Mouse (Mus musculus) large intestine, adult 2 months (tissue): Measurements from ENCODE around the gene Hectd1. TPM values are rescaled to one million over a fixed set of nuclear protein-coding genes. Genes with fewer than 3 reads are reported as not detected.

ENCODE experiments used
- DNase-seq: peaks from one replicate; pipeline ENCODE4 v3.0.0-alpha.2; 2012; ENCODE audit warnings: low read depth, low spot score
- WGBS: fragments of 180-500 bp; shearing (Covaris S2); methylation state at CpG from one replicate; pipeline ENCODE4 v1.1.7; 2018; 5-methylcytosine and 5-hydroxymethylcytosine counted together
- polyA plus RNA-seq: library from polyadenylated mRNA; depleted of rRNA; stranded (reverse); fragments of >200 nt; gene quantifications from 2 replicates; pipeline ENCODE4 v1.2.3, GENCODE M21; 2012; rRNA removed

Hectd1 gene
- 10.9 and 16.7 TPM in 2 replicates for polyA plus RNA-seq

DNA sequence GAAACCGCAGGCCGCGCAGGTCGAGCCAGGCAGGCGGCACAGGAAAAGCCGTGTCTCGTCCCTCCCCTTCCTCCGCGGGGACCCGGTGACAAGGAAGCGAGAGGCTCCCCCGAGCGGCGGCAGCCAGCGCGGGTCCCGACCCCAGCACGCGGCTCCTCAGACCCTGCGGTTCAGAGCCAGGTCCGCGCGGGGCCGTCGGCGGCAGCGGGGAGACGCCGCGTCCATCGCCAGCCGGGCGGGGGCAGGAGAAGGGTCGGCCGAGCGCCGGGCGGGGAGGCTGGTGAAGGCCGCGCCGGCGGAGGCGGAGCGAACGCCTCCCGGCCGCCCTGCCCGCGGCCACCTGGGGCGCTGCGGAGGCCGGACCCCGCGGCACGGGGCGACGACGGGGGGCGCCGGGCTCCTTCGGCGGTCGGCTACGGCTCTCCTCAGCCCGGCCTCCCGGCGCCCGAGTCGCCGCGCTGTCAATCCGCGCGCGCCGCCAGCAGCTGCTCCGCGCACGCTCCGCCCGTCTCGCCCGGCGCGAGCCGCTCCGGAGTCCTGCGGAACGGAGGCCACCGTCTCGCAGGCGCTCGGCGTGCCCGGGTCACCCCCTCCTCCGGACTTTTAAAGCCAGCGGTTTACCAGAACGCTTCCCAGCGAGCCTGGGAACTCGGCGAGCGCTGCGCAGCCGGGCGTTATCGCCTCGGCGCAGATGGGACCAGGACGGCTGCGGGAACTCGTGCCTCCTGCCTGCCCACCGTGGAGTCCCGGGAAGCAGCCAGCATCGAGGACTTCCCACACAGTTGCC lies at the start of gene Hectd1:
TSS of gene Hectd1 (minus strand) at position 247 of the 787 bp plus-strand sequence.
- no peak for DNase-seq
- WGBS = under 1% methylated on average over 101 of the region's 114 CpGs

DNA sequence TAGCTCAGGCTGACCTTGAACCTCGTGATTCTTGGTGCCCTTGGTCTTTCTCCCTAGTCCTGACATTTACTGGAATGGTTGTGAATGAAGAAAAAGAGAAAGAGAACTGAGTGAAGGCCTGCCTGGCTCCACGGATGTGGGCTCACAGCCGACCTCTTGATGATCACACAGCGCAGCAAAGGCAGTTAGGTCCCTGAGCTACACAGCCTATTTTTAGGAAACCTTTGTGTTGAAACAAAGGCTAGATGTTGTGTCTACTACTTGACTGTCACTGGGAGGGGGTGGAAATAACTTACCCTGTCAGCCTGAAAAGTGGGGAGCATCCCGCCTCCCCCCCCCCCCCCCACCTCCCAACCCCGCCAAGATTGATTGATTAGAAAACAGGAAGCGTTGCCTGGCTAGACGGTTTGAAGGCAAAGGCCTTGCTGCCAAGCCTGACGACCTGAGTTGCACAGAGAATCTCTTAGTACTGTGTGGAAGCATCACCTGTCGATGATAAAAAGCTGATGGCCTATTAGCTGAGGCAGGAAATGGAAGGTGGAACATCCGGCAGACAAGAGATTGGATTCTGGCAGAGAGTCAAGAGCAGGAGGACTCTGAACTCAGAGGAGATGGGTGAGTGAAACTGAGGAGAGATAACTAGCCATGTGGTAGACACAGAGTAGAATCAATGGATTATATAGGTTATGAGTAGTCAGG lies 42.3 kb upstream of the Hectd1 start:
- DNase-seq = no peak
- WGBS = 70% methylated on average over 11 of the region's 11 CpGs

DNA sequence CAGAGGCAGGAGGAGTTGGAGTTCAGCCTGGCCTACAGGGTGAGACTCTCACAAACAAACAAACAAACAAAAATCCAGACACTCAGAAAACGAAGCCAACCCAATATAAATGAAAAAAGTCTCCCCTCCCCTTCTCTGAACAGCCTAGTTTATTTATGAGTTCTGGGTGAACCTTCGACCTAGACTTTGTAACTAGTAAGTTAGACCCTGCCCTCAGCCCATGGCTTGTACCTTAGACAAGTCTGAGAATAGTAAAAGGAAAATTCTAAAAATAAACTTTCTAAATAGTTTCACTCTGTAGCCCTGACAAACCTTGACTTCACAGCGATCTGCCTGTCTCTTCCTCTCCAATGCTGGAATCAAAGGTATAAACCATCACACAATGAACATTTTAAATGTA lies 40.2 kb upstream of the Hectd1 start:
- WGBS = 61% methylated on average over 3 of the region's 3 CpGs
- DNase-seq = no peak

DNA sequence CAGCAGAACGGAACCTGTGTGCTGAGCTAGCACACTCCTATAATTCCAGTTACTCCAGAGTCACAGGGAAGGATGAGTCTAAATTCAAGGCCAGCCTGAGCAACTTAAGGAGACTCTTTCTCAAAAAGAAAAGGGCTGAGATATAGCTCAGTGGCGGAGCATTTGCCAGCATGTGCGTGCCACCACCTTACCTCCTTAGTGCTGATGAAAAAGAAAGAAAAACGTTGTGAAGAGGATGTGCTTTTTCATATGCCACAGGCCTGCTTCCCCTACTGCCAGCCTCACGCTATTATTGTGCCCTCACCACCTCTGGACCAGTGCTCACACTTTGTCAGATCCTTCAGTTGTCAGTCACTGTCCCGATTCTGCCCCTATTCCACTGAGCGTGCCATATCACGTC lies 37.7 kb upstream of the Hectd1 start:
- WGBS = 83% methylated on average over 8 of the region's 8 CpGs
- DNase-seq = no peak

DNA sequence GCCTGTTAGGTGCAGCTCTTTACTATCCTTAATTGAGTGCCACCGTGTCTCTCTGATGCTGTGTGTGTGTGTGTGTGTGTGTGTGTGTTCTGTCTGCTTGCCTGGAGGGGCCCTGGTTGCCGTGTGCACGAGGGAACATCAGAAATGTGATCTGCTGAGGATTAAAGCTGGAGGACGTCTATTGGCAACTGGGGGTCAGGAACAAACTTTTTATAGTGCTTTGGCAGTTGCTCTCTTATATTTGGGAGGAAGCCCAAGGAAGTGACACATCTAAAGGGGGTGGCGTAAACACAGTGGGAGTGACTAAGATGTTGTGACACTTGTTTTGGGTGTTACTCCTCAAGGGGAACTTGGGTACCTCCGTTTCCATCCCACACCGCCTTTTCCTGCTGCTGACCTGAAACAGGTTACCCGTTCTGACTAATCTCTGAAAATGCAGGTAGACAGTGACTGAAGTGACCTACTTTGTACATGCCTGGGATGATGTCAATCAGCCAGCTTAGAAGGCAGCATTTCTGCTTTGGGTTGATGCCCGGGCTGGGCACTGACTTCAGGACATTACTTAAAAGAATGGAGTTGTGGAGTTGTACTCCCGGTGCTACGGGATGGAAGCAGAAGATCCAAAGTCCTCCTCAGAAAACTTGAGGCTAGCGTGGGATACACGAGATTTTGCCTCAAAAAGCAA lies 37.0 kb upstream of the Hectd1 start:
- no peak for DNase-seq
- WGBS = 51% methylated on average over 13 of the region's 13 CpGs

DNA sequence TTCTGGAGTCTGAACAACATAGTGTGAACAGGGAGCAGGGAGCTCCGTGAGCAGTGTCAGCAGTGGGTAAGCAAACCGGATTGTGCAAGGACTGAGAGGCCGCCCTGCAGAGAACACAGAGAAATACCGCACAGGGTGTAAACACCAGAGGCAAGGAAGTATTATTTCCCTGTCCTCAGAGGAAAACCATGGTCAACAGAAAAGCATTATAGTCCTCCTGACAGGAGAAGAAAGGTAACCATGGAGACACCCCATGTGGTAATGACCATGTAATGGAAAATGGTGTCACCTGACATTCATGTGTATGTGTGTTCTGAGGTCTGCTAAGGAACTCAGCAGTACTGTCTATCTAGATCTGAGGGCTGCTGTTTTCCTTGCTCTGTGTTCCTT lies 36.4 kb upstream of the Hectd1 start:
- DNase-seq = no peak
- WGBS = 8% methylated on average over 4 of the region's 4 CpGs

DNA sequence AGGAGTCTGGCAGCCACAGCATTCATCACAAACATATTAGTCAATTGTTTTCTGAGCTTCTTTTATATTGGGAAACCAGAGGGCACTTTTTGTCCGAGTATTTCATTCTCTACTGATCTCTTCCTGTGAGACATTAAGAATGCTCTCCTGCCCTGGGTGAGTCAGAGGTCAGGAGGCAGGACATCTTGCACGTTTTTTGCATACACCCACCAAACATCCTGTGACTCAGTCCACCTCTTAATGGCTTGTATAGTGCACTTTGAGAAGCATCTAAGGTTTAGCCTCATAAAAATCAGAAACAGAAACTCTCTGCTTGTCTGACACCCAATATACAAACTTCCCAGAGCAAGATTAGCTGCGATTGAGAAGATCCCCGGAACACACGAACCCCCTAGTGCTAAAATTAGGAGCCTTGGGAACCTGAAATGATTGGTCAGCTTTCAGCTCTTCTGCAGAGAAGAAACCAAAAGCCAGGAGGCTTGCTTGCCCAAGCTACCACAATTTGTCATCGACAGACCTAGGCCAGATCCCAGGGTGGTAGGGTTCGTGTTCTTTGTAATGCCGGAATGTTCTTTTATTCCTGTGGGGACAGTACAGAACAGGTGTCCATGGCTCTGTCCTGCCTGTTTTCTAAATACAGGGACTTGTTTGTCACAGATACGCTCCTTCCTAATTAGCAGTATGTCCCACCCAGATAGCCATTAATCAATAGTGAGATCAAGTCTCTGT lies 35.9 kb upstream of the Hectd1 start:
- DNase-seq = no peak
- 33% methylated on average over 9 of the region's 9 CpGs for WGBS

DNA sequence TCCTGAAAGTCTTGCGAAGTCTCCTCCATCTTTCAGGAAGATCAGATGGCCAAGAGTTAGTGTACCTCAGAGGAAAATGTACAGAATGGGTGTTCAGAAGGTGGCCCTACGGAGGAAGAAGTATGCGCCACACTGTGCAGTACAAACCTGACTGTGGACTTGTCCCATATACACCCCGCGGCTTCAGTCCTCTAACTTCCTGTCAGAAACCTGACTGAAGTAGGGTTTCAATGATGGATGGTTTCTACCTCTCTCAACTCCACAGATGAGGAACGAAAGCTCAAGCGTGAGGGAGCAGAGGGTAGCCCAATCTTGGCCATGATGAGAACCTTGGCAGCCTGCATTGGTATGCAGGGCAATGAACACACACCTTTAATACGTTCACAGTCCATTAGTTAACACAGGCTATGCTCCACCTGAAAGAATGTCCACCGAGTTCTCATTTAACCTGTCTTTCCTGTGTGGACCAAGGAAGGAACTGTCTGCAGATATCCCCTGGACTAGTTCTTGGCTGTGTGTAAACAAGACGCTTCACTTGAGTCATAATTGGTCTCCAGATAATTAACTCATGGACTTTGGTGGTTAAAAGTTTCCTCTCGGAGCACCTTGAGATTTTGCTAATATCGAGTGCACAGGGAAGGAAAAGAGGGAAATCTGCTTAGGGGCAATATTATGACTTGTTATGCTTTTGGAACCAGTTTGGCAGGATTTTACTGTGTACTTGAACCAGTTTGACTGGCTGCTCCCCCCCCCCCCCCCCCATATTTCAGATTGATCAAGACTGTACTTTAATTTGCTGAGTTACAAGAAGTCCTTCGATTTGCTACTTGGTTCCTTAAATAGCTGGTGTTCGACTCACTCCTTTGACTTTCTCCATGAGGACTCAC lies 34.0 kb upstream of the Hectd1 start:
- DNase-seq = no peak

DNA sequence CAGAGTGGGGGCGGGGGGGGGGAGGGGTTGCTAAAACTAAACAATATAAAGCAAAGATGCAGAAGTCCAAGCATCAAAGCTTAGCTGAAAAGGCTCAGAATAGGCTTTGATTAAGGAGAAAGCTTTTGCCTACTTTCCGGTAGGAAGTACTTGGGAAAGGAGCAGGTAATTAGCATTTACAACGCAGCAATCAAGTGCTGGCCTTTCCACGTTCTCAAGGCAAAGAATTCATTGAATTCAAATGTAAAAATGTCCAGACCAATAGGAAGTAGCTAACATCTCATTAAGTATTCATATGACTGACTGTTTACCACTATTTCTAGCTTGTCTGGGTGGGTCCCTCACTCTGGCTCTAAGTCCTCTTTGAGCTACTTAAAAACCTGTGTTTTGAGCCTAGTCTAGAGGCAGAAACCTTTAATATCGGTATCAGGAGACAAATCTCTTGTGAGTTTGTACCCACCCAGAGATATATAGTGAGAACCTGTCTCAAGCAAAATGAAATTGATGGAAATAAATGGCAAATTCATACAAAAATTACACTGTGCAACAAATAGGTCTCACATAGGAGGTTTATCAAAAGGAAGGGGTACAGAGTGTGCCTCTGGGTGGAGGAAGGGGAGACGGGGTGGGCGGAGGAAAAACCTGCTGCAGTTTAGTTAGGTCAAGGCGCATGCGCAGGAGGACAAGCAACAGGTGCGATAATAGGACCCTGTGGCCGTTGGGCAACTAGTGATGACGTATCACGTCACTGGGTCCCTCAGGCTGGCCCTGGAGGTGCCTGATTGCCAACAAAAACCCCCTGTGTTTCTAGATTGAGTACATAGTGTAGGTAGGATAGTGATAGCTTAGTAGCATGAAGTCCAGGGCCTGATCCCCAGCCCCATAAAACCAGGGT lies 29.0 kb upstream of the Hectd1 start:
- WGBS = 76% methylated on average over 13 of the region's 13 CpGs
- no peak for DNase-seq

More for the DNA sequence above, 34.0 kb upstream of the Hectd1 start:
- WGBS = 54% methylated on average over 14 of the region's 14 CpGs

DNA sequence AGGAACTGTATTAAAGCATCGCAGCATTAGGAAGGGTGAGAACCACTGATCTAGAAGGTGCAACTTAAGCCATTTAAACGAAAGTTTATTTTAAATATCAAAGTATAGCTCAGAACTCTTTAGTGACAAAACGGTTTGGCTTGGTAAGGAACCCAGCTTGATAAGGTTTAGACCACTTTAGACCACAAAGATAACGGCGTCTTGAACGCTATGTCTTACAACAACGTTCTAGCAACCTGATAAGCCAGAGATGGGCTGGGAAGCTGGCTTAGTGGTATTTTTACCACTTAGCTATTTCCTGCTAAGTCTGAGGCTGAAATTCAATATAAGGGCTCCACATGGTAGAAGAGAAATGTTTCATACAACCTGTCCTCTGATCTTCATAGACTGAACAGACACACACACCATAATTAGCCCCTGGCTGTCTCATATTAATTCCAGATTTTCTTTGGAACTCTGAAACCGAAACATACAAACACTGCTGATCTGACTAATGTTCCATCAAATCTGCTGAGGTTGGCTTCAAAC lies 27.5 kb upstream of the Hectd1 start:
- no peak for DNase-seq
- 85% methylated on average over 8 of the region's 8 CpGs for WGBS

DNA sequence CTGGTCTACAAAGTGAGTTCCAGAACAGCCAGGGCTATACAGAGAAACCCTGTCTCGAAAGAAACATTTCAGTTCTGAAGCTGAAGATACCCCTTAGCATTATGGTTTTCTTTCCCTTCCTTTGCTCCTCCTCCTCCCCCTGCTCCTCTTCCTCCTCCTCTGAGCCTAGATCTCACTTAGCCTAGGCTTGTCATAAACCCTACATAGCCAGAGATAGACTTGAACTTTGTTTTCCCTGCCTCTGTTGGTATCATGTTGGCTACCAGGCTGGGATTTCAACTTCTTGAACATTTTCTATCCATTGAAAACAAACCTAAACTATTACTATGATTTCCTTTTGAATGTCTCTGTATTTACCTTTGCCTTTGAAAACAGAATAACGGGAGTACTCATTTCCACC lies 26.5 kb upstream of the Hectd1 start:
- DNase-seq = no peak
- WGBS = 92% methylated on average over 2 of the region's 2 CpGs

DNA sequence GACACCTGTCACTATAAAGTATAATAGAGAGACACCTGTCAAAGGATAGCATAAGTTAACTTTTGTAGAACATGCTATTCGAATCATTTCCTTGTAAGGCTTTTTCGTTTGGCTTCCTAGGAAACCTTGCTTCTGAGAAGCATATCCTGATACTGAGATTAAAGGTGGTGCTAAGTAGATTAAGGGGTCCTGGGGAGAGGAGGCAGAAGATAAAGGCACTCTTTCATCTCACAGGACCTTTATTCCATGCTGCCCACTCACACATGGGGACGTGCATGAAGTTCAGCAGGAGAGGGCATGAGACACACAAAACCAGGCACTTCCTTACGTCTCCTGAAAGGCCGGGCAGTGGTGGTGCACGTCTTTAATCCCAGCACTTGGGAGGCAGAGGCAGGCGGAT lies 26.1 kb upstream of the Hectd1 start:
- WGBS = 80% methylated on average over 7 of the region's 7 CpGs
- no peak for DNase-seq

DNA sequence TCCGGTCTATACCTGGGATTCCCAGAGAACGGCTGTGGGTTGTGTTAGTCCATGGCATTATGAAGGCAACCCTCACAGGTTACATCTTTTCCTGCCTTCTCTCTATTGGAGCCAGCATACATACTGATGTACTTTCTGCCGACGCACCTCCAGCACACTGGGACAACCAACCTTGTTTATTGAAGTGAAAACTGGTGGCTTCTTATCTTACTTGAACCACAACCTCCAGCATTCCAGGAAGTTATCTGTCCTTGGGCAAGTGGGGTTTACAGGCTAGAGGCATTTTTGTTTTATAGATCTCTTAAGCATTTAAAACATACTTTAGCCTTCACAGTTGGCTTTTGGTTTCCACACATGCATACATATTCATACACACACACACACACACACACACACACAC lies 22.3 kb upstream of the Hectd1 start:
- DNase-seq = no peak
- WGBS = 64% methylated on average over 4 of the region's 4 CpGs

DNA sequence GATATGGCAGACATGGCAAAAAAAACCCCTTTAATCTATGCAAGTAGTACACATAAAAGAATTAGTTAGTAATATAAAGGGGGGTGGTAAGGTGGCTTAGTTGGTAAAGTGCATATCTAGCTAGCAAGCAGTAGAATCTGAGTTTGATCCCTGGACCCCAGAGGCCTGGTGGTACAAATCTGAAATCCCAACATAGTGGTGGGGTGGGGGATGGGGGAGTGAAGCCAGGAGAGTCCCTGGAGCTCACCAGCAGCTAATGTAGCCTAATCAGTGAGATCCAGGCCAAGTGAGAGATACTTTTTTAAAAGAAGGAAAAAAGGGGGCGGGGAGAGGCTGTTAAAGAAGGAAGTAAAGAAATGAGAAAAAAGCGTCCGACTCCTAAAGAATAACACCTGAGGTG lies 21.8 kb upstream of the Hectd1 start:
- WGBS = 87% methylated on average over 3 of the region's 3 CpGs
- no peak for DNase-seq

DNA sequence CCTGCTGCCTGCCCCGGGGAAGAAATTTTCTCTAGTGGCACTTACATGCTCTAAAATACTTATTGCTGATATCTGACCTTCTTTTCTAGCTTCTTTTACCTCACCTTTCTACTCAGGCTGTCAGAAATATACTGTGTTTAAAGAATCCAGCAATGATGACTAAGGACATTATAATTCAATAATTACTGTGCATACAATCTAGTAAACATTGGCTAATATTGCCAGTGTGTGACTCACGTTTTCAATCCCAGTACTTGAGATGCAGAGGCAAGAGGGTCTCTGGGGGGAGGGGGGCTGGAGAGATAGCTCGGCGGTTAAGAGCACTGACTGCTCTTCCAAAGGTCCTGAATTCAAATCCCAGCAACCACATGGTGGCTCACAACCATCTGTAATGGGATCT lies 21.0 kb upstream of the Hectd1 start:
- 78% methylated on average over 4 of the region's 4 CpGs for WGBS
- no peak for DNase-seq

DNA sequence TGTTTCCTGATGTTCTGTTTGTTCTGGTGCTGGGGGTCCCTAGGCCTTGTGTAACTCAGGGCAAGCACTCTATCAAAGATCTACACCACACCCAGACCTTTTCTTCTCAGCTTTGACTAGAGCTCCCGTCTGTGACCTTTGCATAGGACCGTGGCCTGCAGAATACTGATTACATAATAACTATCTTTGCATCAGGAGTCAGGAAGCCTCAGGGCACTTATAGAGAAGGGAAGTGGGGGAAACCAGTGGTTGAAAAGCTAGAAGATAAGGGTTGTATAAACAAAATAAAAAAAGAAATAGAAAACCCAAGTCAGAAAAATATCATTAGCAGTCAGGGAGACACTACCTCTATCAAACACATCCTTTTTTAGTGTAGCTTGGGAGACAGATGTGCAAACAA lies 20.6 kb upstream of the Hectd1 start:
- WGBS = 66% methylated on average over 2 of the region's 2 CpGs
- no peak for DNase-seq

DNA sequence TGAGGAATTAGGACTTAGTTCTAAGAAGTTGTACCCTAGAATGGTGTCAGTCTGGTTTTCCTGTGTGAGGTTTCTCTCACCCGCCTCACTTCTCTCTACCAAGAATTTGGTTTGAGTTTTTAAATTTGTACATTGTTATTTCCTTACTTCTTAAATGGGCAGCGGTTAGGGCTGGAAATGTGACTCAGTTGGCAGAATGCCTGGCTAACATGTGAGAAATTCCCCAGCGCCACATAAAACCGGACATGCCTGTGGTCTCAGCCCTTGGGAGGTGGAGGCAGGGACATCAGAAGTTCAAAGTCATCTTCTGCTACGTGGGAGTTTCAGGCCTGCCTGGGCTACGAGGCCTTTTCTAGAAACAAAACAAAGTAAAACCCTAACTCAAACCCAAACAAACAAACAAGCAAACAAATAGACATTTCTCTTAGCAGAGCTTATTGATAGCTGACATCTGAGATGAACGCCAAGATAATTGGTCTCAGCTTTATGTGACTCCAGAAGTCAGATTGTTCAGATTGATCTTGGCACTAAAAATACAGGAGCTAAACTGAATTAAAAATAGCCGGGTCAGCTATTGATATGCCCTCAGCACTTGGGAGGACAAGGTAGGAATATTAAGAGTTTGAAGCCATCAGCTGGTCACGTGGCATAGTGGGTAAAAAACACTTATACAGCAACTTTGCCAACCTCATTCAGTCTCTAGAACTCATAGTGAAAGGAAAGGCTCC lies 18.8 kb upstream of the Hectd1 start:
- WGBS = 58% methylated on average over 9 of the region's 9 CpGs
- DNase-seq = no peak
